Mouse (Mus musculus) hindbrain, embryonic 13.5 days (tissue): Measurements from ENCODE around the gene Utf1. TPM values are rescaled to one million over a fixed set of nuclear protein-coding genes. Genes with fewer than 3 reads are reported as not detected.

Source experiments
- ATAC-seq: fragments of 200-750 bp; cut with Nextera tagmentation; 2 replicates; pipeline ENCODE4 v1.8.0; 2017; ENCODE audit warnings: moderate TSS enrichment; ENCODE audit not compliant: low FRiP score
- H3K27ac ChIP-seq: fragments of 300-500 bp; sonication (generic); 2 replicates; pipeline ENCODE4 v1.5.1; 2015; ENCODE audit warnings: inconsistent platforms, mild to moderate bottlenecking, moderate library complexity
- H3K27me3 ChIP-seq: fragments of 300-500 bp; sonication (generic); 2 replicates; pipeline ENCODE4 v1.6.1; 2015; ENCODE audit warnings: mild to moderate bottlenecking, inconsistent platforms
- H3K36me3 ChIP-seq: fragments of 300-500 bp; sonication (generic); 2 replicates; pipeline ENCODE4 v1.6.1; 2015; ENCODE audit warnings: mild to moderate bottlenecking, inconsistent platforms
- H3K4me1 ChIP-seq: fragments of 300-500 bp; sonication (generic); replicated peaks from 2 replicates; pipeline ENCODE4 v1.6.1; 2015; ENCODE audit warnings: inconsistent platforms
- H3K4me2 ChIP-seq: fragments of 300-500 bp; sonication (generic); 2 replicates; pipeline ENCODE4 v1.6.1; 2015; ENCODE audit warnings: inconsistent platforms, mild to moderate bottlenecking, moderate library complexity
- H3K4me3 ChIP-seq: fragments of 300-500 bp; sonication (generic); 2 replicates; pipeline ENCODE4 v1.5.1; 2015; ENCODE audit warnings: mild to moderate bottlenecking, inconsistent platforms
- H3K9ac ChIP-seq: fragments of 300-500 bp; sonication (generic); 2 replicates; pipeline ENCODE4 v1.6.1; 2015; ENCODE audit warnings: mild to moderate bottlenecking, inconsistent platforms
- H3K9me3 ChIP-seq: fragments of 300-500 bp; sonication (generic); 2 replicates; pipeline ENCODE4 v1.6.1; 2016; ENCODE audit warnings: inconsistent platforms
- WGBS: fragments of 180-500 bp; shearing (Covaris S2); methylation state at CpG from one replicate; pipeline ENCODE4 v1.1.7; 2015; 5-methylcytosine and 5-hydroxymethylcytosine counted together
- polyA plus RNA-seq: library from polyadenylated mRNA; unstranded; fragments of >200 nt; fragmentation: Nextera tagmentation; extraction: Ambion mirVana; gene quantifications from 2 replicates; pipeline ENCODE4 v1.2.1, GENCODE M21; 2015

Utf1 gene
- polyA plus RNA-seq, 1 experiment from 2014 or later, result not detected

DNA sequence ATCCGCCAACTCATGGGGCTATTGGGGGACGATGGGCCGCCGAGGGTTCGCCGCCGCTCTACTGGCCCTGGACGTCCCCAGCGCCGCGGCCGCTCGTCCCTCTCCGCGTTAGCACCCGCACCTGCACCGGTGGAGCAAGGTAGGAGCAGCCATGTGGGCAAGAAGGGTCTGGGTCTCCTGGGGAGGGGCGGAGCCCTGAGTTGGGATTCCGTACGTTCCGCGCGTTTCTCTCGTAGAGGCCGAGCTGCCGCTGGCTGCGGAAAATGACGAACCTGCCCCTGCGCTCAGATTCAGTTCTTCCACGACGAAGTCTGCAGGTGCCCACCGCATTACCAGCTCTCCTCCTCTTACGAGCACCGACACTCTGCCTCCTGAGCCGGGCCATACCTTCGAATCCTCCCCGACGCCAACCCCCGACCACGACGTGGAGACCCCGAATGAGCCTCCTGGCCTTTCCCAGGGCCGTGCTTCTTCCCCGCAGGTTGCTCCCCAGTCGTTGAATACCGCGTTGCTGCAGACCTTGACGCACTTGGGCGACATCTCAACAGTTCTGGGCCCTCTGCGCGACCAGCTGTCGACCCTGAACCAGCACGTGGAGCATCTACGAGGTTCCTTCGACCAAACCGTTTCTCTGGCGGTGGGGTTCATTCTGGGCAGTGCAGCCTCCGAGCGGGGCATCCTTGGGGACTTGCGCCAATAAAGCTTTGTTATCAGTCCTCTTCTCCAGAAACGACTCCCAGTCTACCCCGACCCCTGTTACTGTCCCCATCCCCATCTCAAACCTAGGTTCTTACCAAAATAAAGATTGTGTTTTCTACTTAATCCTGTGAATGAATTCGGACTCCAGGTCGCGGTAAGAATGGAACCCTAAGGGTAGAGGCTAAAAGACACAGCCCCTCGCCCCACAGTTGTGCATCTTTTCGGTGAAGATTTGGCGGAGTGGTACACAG is 977 bp downstream of the Utf1 start:
- no peaks in the 10 kb centered on the region for H3K36me3 ChIP-seq
- peaks cover 95% of the 10 kb centered on the region for H3K27me3 ChIP-seq
- no peak overlapping the region for H3K27ac ChIP-seq
- peaks cover 15% of the 10 kb centered on the region for H3K4me1 ChIP-seq
- H3K4me3 ChIP-seq, result peak overlapping the region; percentile 35
- peak overlapping the region; percentile 54 for H3K4me2 ChIP-seq
- peak overlapping the region; percentile 58 for H3K9ac ChIP-seq
- H3K9me3 ChIP-seq, result no peaks in the 10 kb centered on the region
- 3% methylated on average over 67 of the region's 68 CpGs for WGBS
- ATAC-seq, result no peak

- no peak overlapping the region for H3K4me3 ChIP-seq
- no peaks in the 10 kb centered on the region for H3K9me3 ChIP-seq
- WGBS, result 10% methylated on average over 5 of the region's 5 CpGs
- no peak overlapping the region for H3K9ac ChIP-seq
- no peaks in the 10 kb centered on the region for H3K36me3 ChIP-seq
- peaks cover 97% of the 10 kb centered on the region for H3K27me3 ChIP-seq
- peaks cover 24% of the 10 kb centered on the region for H3K4me1 ChIP-seq
- H3K4me2 ChIP-seq, result no peak overlapping the region
- H3K27ac ChIP-seq, result no peak overlapping the region
- no peak for ATAC-seq
Observed at GRCm38 (mm10) chr7:139945516-139945915, 1.9 kb downstream of the Utf1 start.

GRCm38 (mm10) chr7:139946032-139946431 is 2.4 kb downstream of the Utf1 start:
- no peak for ATAC-seq
- Histone ChIP-seq H3K4me2 (no peak overlapping the region), H3K4me1 (peaks cover 29% of the 10 kb centered on the region), H3K27ac (no peak overlapping the region), H3K4me3 (no peak overlapping the region), H3K36me3 (no peaks in the 10 kb centered on the region), H3K9ac (no peak overlapping the region), H3K27me3 (peaks cover 99% of the 10 kb centered on the region), H3K9me3 (no peaks in the 10 kb centered on the region)
- WGBS, result 25% methylated on average over 5 of the region's 5 CpGs

DNA sequence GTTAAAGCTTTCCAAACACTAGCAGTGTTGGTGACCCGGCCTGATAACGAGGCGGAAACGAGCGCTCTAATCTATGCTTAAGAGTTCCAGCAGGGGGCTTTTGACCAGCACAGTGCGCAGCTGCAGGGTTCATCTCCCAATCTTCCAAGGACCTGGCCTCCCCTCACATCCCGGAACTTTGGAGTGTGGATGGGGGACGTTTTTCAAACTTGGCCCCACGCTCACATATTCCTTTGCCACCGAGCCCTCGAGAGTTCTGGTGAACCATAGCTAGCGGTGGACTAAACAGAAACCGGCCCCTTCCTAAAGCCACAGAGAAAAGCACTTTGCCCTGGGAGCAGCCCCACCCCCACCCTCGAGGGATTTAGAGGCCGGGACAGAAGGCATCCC is 6.3 kb downstream of the Utf1 start:
- Histone ChIP-seq H3K36me3 (no peaks in the 10 kb centered on the region), H3K27ac (no peak overlapping the region), H3K4me2 (peak overlapping the region; percentile 70), H3K9ac (peak overlapping the region; percentile 60; the same call in 1 of the 2 replicates), H3K4me3 (peak overlapping the region; percentile 42), H3K9me3 (no peaks in the 10 kb centered on the region), H3K4me1 (peaks cover 17% of the 10 kb centered on the region), H3K27me3 (peaks cover 81% of the 10 kb centered on the region)
- peak; percentile 75 for ATAC-seq
- WGBS, result 2% methylated on average over 15 of the region's 15 CpGs

DNA sequence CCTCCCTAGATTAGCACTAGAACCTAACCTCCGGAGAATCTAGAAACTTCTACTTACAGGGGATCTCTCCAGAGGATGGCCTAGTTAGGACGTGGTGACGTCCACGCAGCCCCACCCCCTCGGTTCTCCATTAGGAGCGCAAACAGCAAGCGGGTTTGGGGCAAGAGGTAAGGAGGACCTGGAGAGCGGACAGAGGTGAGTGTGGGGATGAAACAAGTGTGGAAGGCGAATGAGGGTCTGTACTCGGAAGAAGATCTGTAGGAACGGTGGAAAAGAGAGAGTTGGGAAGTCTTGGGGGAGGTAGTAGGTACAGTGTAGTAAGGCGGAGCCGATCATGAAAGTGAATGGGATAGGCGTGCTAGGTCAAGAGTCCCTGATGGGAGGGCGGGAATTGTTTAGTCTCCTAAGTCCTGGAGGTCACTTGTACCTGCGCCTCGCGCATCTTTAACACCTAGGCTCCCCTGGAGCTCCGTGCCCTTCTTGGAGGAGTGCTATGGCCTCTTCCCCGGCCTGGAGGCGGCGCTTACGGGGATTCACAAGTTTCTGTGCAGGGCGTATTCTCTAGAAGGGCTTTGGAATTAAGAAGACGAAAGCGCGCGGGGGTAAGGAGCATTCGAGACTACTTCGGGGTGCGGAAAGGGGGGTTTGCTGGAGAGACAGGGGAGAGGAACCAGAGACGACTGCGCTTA is 6.8 kb downstream of the Utf1 start:
- peak; percentile 72 for ATAC-seq
- WGBS, result under 1% methylated on average over 33 of the region's 33 CpGs

GRCm38 (mm10) chr7:139951079-139951478 is 7.5 kb downstream of the Utf1 start:
- Histone ChIP-seq H3K27ac (no peak overlapping the region), H3K36me3 (no peaks in the 10 kb centered on the region), H3K9me3 (no peaks in the 10 kb centered on the region), H3K27me3 (peaks cover 72% of the 10 kb centered on the region), H3K4me2 (peak overlapping the region; percentile 70), H3K9ac (no peak overlapping the region), H3K4me3 (peak overlapping the region; percentile 42), H3K4me1 (peaks cover 17% of the 10 kb centered on the region)
- ATAC-seq, result no peak
- 10% methylated on average over 15 of the region's 16 CpGs for WGBS

More for the DNA sequence above, 6.8 kb downstream of the Utf1 start:
- H3K27me3 ChIP-seq, result peaks cover 76% of the 10 kb centered on the region
- no peaks in the 10 kb centered on the region for H3K36me3 ChIP-seq
- peak overlapping the region; percentile 70 for H3K4me2 ChIP-seq
- peak overlapping the region; percentile 60 for H3K9ac ChIP-seq
- H3K9me3 ChIP-seq, result no peaks in the 10 kb centered on the region
- peaks cover 17% of the 10 kb centered on the region for H3K4me1 ChIP-seq
- H3K4me3 ChIP-seq, result peak overlapping the region; percentile 42
- no peak overlapping the region for H3K27ac ChIP-seq

- 51% methylated on average over 6 of the region's 6 CpGs for WGBS
- Histone ChIP-seq H3K9ac (no peak overlapping the region), H3K9me3 (no peaks in the 10 kb centered on the region), H3K27me3 (peaks cover 66% of the 10 kb centered on the region), H3K27ac (no peak overlapping the region), H3K4me2 (no peak overlapping the region), H3K4me3 (no peak overlapping the region), H3K36me3 (no peaks in the 10 kb centered on the region), H3K4me1 (peaks cover 17% of the 10 kb centered on the region)
- no peak for ATAC-seq
Observed at GRCm38 (mm10) chr7:139951991-139952633, 8.5 kb downstream of the Utf1 start.

GRCm38 (mm10) chr7:139955505-139955904 is 11.9 kb downstream of the Utf1 start:
- WGBS, result 90% methylated on average over 4 of the region's 4 CpGs
- no peak overlapping the region for H3K4me2 ChIP-seq
- H3K9me3 ChIP-seq, result no peaks in the 10 kb centered on the region
- peaks cover 46% of the 10 kb centered on the region for H3K27me3 ChIP-seq
- no peak overlapping the region for H3K9ac ChIP-seq
- no peak overlapping the region for H3K4me3 ChIP-seq
- H3K36me3 ChIP-seq, result no peaks in the 10 kb centered on the region
- no peak for ATAC-seq
- H3K27ac ChIP-seq, result no peak overlapping the region
- peaks cover 13% of the 10 kb centered on the region for H3K4me1 ChIP-seq

- no peak overlapping the region for H3K4me2 ChIP-seq
- H3K27me3 ChIP-seq, result peaks cover 35% of the 10 kb centered on the region
- ATAC-seq, result no peak
- H3K4me1 ChIP-seq, result peaks cover 6% of the 10 kb centered on the region; the same call in 1 of the 2 replicates
- no peaks in the 10 kb centered on the region for H3K36me3 ChIP-seq
- no peak overlapping the region for H3K27ac ChIP-seq
- H3K9ac ChIP-seq, result no peak overlapping the region
- no peaks in the 10 kb centered on the region for H3K9me3 ChIP-seq
- no peak overlapping the region for H3K4me3 ChIP-seq
- 83% methylated on average over 3 of the region's 3 CpGs for WGBS
Observed at GRCm38 (mm10) chr7:139956658-139957057, 13.1 kb downstream of the Utf1 start.

DNA sequence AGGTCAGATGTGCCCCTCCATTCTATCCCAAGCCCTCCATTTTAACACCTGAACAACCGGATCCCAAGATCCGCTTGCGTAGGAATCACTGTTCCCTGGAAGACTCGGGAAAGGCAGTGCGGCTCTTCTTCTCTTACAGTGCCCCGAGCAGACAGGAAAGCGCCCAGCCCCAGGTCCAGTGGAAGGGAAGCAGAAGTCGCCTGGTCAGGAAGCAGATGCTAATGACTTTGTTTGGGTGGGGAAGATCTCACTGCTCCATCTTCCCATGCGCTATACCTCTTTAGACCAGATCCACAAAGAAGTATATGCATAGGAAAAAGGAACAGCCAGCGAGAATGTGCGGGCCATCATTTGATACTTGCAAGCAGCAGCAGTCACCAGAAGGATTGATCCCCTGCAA is 13.8 kb downstream of the Utf1 start:
- Histone ChIP-seq H3K27ac (no peak overlapping the region), H3K36me3 (no peaks in the 10 kb centered on the region), H3K4me1 (peaks cover 6% of the 10 kb centered on the region; the same call in 1 of the 2 replicates), H3K4me2 (no peak overlapping the region), H3K9ac (no peak overlapping the region), H3K27me3 (peaks cover 27% of the 10 kb centered on the region), H3K4me3 (no peak overlapping the region), H3K9me3 (no peaks in the 10 kb centered on the region)
- no peak for ATAC-seq
- 65% methylated on average over 11 of the region's 11 CpGs for WGBS

DNA sequence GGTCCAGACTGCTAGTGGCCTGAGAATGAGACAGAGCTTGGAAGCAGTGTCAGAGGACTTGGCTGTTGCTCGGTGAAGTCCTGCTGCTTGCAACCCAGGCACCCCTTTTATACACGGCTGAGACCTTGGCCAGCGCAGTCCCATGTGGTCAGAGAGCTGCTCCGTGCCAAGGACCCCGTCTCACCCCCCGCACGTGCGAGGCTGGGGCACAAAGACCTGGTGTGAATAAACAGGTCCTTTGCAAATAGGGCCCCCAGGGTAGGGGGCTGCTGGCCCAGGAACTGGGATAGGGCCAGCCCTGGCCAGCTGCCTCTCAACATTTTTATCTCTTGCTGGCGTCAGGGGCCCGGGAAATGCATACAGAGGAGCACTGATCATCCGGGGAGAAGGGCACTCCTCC is 14.4 kb downstream of the Utf1 start:
- Histone ChIP-seq H3K36me3 (no peaks in the 10 kb centered on the region), H3K9me3 (no peaks in the 10 kb centered on the region), H3K4me2 (no peak overlapping the region), H3K4me1 (peaks cover 6% of the 10 kb centered on the region; the same call in 1 of the 2 replicates), H3K4me3 (no peak overlapping the region), H3K27ac (no peak overlapping the region), H3K9ac (0 out of 2 replicates have a peak overlapping the region, but pooled peaks have one; percentile 24), H3K27me3 (peaks cover 26% of the 10 kb centered on the region)
- WGBS, result 38% methylated on average over 11 of the region's 11 CpGs
- ATAC-seq, result peak; percentile 57; the same call in 1 of the 2 replicates

DNA sequence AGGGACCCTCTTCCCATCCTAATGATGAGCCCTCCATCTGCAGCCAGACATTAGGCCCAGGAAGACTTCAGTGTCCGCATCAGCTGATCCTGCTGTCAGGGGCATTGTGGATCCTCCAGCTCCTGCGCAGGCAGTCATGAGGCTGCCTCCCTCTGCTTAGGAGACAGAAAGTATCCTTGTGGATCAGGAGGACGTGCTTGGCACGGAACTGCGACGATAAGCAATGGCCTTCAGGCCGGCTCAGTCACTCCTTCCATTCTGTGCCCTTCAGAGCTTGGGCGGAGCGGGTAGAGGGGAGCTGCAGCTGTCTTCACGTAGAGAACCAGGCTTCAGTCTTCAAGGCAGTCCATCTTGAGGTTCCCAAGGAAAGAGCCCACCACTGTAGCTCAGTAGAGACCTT is 17.6 kb downstream of the Utf1 start:
- WGBS, result 91% methylated on average over 10 of the region's 10 CpGs
- no peak overlapping the region for H3K9ac ChIP-seq
- H3K36me3 ChIP-seq, result no peaks in the 10 kb centered on the region
- H3K4me2 ChIP-seq, result no peak overlapping the region
- H3K4me3 ChIP-seq, result no peak overlapping the region
- peaks cover 17% of the 10 kb centered on the region; the same call in 1 of the 2 replicates for H3K27me3 ChIP-seq
- ATAC-seq, result no peak
- H3K4me1 ChIP-seq, result peaks cover 6% of the 10 kb centered on the region; the same call in 1 of the 2 replicates
- no peak overlapping the region for H3K27ac ChIP-seq
- H3K9me3 ChIP-seq, result no peaks in the 10 kb centered on the region
